Mouse (Mus musculus): ENCODE results near the gene Itga10. TPM values are rescaled to one million over a fixed set of nuclear protein-coding genes. Genes with fewer than 3 reads are reported as not detected.
"Not testable (repeated sequence)": the region's sequence is repeated elsewhere in the genome, so short reads cannot be mapped to it uniquely, and the experiment has no call there.

Gene Itga10
- total RNA-seq, 1 experiment from 2014 or later = 0.35 TPM

DNA sequence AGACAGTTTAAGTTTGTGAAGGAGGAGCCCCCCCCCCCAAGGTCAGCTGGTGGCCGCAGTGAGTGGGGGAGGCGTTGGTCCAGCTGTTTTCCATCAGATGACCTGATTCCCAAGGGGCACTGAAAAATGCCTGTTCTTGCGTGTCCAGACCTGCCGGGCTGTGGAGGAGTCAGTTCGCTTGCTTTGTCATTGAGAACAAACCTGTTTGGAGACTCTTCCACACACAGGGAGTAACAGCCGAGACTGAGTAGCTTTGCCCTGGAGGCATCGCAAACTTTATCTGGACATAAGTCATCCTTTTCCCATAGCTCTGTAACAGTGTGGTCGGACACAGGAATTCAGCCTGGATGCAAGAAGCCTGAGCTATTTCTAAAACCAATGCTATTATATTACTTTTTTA, 29.1 kb downstream of the Itga10 start:
- ATAC-seq (ENCODE audit: extremely low read depth, insufficient number of reproducible peaks, low FRiP score, poor library complexity, severe bottlenecking) = no peak

GRCm38 (mm10) chr3:96675171-96675570, 29.8 kb downstream of the Itga10 start:
- ATAC-seq (ENCODE audit: extremely low read depth, insufficient number of reproducible peaks, low FRiP score, poor library complexity, severe bottlenecking) = no peak

- no peak for ATAC-seq (ENCODE audit: extremely low read depth, insufficient number of reproducible peaks, low FRiP score, poor library complexity, severe bottlenecking)
These were observed 30.3 kb downstream of the Itga10 start for GRCm38 (mm10) chr3:96675690-96676089.

DNA sequence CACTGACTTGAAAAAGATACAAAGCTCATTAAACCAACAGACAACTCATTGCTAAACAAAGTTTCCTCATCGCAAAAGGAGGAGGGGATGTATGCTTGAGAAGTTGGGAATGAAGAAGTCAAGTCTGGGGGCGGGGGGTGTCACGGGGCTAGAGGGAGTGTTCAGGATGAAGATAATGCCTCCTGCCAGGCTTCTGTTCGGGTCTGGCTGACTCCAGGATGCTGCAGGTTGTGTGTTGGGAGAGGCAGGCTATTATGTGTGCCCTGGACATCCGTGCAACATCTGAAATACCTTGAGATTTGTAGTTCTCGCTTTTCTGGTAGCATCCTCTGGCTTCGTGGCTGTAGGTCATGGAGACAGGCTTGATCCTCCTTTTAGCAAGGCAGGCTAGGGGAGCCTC, 33.1 kb downstream of the Itga10 start:
- no peak for ATAC-seq (ENCODE audit: extremely low read depth, insufficient number of reproducible peaks, low FRiP score, poor library complexity, severe bottlenecking)

GRCm38 (mm10) chr3:96679159-96679674, 33.8 kb downstream of the Itga10 start:
- ATAC-seq (ENCODE audit: extremely low read depth, insufficient number of reproducible peaks, low FRiP score, poor library complexity, severe bottlenecking) = no peak

DNA sequence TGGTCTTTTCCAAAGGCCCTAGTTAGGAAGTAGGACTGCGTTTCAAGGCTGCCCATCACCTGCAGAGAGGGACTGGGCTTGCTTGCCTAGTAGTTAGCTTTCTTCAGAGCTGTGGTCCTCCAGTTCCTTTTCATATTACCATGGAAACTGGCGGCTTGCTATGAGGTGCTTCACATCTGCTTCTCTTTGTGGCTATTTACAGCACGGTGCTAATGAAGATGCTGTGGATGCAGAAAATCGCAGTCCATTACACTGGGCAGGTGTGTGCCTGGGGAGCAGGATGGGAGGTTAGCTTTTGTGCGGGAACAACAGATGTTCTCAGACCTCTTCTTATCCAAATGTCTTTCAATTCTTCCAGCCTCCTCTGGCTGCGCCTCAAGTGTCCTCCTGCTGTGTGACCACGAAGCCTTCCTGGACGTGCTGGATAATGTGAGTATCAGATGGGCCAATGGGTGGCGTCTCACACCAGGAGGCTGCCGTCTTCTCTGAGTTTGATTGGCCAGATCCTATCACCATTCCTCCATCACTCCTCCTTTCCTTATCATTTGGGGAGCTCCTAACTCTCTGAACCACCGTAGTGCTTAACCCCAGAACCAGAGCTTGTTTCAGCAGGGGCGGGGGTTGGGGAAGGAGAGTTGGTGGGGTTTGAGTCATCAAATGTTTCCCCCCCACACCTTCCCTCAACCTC, 35.0 kb downstream of the Itga10 start:
- no peak for ATAC-seq (ENCODE audit: extremely low read depth, insufficient number of reproducible peaks, low FRiP score, poor library complexity, severe bottlenecking)

- no peak for ATAC-seq (ENCODE audit: extremely low read depth, insufficient number of reproducible peaks, low FRiP score, poor library complexity, severe bottlenecking)
These were observed 38.1 kb downstream of the Itga10 start for GRCm38 (mm10) chr3:96683496-96683895.

- no peak for ATAC-seq (ENCODE audit: extremely low read depth, insufficient number of reproducible peaks, low FRiP score, poor library complexity, severe bottlenecking)
These were observed 38.9 kb downstream of the Itga10 start for GRCm38 (mm10) chr3:96684151-96684821.

DNA sequence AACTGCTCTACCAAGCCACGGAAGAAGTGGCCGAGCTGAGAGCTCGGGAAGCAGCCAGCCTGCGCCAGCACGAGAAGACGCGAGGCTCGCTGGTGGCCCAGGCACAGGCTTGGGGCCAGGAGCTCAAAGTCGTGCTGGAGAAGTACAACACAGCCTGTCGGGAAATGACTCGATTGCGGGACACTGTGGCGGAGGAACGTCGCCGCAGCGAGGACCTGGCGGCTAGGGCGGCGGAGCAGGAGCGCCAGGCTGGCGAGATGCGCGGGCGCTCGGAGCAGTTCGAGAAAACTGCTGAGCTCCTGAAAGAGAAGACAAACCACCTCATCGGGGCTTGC, 39.4 kb downstream of the Itga10 start:
- no peak for ATAC-seq (ENCODE audit: extremely low read depth, insufficient number of reproducible peaks, low FRiP score, poor library complexity, severe bottlenecking)

GRCm38 (mm10) chr3:96686057-96686456, 40.7 kb downstream of the Itga10 start:
- not testable (repeated sequence) for ATAC-seq (ENCODE audit: extremely low read depth, insufficient number of reproducible peaks, low FRiP score, poor library complexity, severe bottlenecking)

- no peak for ATAC-seq (ENCODE audit: extremely low read depth, insufficient number of reproducible peaks, low FRiP score, poor library complexity, severe bottlenecking)
These were observed 43.5 kb downstream of the Itga10 start for GRCm38 (mm10) chr3:96688854-96689253.

DNA sequence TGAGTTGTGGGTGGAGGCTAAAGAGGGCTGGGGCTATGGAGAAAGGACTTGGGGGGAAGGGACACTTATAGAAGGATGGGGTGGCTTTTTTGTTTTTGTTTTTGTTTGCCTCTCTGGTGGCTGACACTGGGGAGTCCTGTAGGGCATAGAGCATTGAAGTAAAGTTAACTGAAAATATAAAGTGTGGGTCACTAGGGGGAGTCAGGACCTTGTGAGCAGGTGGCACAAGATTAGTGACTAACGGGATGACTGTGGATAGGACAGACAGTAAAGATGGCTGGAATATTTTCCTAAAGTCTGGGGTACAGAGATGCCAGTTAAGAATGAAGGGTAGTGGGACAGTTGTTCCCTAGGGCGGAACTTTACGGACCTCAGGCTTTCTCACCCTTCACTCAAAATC, 44.9 kb downstream of the Itga10 start:
- no peak for ATAC-seq (ENCODE audit: extremely low read depth, insufficient number of reproducible peaks, low FRiP score, poor library complexity, severe bottlenecking)

DNA sequence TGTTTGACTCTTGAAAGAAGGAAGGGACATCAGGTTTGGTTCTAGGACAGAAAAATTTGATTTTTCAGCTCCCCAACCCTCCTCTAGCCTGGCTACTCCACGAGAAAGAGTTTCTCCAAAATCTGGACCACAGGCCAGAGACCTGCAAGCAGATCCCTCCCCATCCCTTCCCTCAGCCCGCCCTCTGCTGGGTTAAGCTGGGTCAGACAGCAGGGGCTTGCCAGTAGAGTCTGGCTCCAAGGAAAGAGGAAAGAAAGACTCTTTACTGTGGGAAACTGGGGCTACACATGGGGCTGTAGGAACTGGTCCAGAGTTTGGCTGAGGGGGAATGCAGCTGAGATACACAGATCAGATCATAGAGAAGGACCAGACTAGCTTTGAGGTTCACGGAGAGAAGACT, 47.1 kb downstream of the Itga10 start:
- ATAC-seq (ENCODE audit: extremely low read depth, insufficient number of reproducible peaks, low FRiP score, poor library complexity, severe bottlenecking) = no peak

DNA sequence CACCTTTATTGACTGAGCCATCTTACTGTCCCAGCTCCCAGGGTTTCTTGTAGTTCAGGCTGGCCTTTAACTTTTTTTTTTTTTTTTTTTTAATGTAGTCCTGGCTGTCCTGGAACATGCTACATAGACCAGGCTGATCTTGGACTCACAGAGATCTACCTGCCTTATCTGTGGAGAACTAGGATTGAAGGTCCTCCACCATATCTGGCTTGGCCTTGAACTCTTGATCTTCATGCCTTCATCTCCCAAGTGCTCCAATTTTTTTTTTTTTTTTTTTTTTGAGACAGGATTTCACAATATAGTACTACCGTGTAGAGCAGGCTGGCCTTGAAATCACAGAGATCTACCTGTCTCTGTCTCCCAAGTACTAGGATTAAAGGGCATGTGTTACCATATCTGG, 48.2 kb downstream of the Itga10 start:
- no peak for ATAC-seq (ENCODE audit: extremely low read depth, insufficient number of reproducible peaks, low FRiP score, poor library complexity, severe bottlenecking)

DNA sequence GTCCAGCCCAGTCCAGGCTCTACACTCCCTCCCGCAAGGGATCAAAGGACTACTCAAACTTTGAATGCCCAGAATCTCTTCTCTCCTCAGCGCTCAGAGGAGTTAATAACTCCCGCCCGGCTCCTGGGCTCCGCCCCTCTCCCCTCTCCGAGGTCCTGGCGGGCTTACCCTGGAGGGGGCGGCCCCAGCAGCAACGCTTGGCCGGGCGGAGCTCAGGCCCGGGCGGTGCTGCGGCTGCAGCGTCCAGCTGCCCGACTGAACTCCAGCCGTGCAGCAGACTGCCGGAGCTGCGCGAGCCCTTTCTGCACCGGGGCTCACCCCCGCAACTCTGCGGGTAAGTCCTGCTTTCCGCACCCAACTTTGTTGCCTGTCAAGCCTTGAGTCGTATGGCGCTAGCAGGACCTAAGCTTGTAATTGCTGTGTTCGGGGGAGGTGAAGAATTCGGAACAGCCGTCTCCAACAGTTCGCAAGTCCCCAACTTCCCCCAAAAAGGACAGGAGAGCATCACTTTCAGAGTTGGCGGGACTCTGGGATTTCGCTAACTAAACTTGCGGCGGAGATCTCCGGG, 50.9 kb downstream of the Itga10 start, which contains the start of gene Pias3:
TSS of gene Pias3 (plus strand) at position 187 of the 568 bp plus-strand sequence.
- peak; percentile 4; the same call in 1 of the 2 replicates for ATAC-seq (ENCODE audit: extremely low read depth, insufficient number of reproducible peaks, low FRiP score, poor library complexity, severe bottlenecking)

GRCm38 (mm10) chr3:96696766-96697732, 51.7 kb downstream of the Itga10 start:
- peak; percentile 79 for ATAC-seq (ENCODE audit: extremely low read depth, insufficient number of reproducible peaks, low FRiP score, poor library complexity, severe bottlenecking)

DNA sequence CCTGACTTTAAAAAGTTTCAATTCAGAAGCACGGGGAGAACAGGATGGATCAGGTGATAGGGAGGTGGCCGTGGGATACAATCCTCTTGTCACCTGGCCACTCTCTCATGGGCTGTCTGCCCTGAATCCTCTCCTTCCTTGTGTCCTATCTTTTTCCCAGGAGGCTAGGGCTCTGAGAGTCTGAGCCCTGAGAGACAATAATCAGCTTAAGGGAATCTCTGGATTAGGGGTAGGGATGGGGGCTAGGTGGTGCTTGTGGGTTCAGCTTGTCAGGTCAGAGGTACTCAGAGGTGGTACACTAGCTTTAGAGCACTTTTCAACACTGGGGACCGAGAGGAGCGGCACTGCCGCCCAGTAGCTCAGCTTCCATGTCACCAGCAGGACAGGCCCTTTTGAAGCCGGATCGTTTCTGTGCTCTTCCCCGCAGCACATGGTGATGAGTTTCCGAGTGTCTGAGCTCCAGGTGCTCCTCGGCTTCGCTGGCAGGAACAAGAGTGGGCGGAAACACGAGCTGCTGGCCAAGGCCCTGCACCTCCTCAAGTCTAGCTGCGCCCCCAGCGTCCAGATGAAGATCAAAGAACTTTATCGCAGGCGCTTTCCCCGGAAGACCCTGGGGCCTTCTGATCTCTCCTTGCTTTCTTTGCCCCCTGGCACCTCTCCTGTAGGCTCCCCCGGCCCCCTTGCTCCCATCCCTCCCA, 53.8 kb downstream of the Itga10 start:
- ATAC-seq (ENCODE audit: extremely low read depth, insufficient number of reproducible peaks, low FRiP score, poor library complexity, severe bottlenecking) = no peak

DNA sequence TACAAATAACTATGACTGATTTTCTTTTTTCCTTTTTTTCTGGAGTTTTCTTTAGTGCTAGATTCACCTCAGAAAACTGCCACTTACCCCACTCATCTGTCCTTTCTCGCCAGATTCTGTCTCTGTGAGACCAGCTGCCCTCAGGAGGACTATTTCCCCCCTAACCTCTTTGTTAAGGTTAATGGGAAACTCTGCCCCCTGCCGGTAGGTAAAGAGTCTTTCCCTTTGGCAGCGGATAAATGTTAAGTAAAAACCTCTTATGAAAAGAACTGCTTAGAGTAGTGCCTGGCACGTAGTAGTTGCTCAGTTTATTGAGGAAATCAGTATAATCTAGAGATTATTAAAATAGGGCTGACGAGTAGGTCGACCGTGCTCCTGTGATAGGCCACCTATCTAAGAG, 55.0 kb downstream of the Itga10 start:
- no peak for ATAC-seq (ENCODE audit: extremely low read depth, insufficient number of reproducible peaks, low FRiP score, poor library complexity, severe bottlenecking)

- ATAC-seq (ENCODE audit: extremely low read depth, insufficient number of reproducible peaks, low FRiP score, poor library complexity, severe bottlenecking) = no peak
These were observed 55.6 kb downstream of the Itga10 start for GRCm38 (mm10) chr3:96701003-96701402.
